Mouse (Mus musculus): ENCODE data around the gene Aoc2. TPM values are rescaled to one million over a fixed set of nuclear protein-coding genes. Genes with fewer than 3 reads are reported as not detected.
"Not testable (repeated sequence)": the region's sequence is repeated elsewhere in the genome, so short reads cannot be mapped to it uniquely, and the experiment has no call there.

Aoc2 gene
- polyA plus RNA-seq, 1 experiment from 2014 or later: 0.55 TPM

GRCm38 (mm10) chr11:101316501-101316917 lies 8.4 kb upstream of the Aoc2 start:
- WGBS: under 1% methylated on average over 17 of the region's 17 CpGs
- peak; percentile 58 for ATAC-seq (ENCODE audit: insufficient number of reproducible peaks, insufficient read depth, low FRiP score, low read depth)
- H3K9ac ChIP-seq (ENCODE audit: low read length): peak overlapping the region; percentile 95
- no peaks in the 10 kb centered on the region for H3K9me3 ChIP-seq (ENCODE audit: control insufficient read depth, low read length)
- H3K4me3 ChIP-seq (ENCODE audit: control insufficient read depth in 1 of 2, insufficient read depth in 1 of 2, low read depth in 1 of 2, low read length in 2 of 2): peak overlapping the region; percentile 91 to 98
- H3K4me1 ChIP-seq (ENCODE audit: control insufficient read depth in 2 of 2, insufficient read depth in 2 of 2, low read length in 2 of 2): peaks cover 0 to 9% of the 10 kb centered on the region in 2 experiments; a peak in 2 of 4 replicates
- peaks cover 46% of the 10 kb centered on the region for H3K36me3 ChIP-seq (ENCODE audit: control insufficient read depth, insufficient read depth, low read length)
- H3K27me3 ChIP-seq (ENCODE audit: control insufficient read depth, insufficient read depth, low read length): no peaks in the 10 kb centered on the region
- peak overlapping the region; percentile 77 for H3K4me2 ChIP-seq (ENCODE audit: low read length)
- peak overlapping the region; percentile 0 to 81; a peak in 1 of 4 replicates for H3K27ac ChIP-seq (replicated peaks in 1 of 2; ENCODE audit: control insufficient read depth in 1 of 2, insufficient read depth in 1 of 2, low read depth in 2 of 2, low read length in 2 of 2)

- H3K9me3 ChIP-seq (ENCODE audit: control insufficient read depth, low read length): no peaks in the 10 kb centered on the region
- H3K9ac ChIP-seq (ENCODE audit: low read length): no peak overlapping the region
- no peaks in the 10 kb centered on the region for H3K27me3 ChIP-seq (ENCODE audit: control insufficient read depth, insufficient read depth, low read length)
- ATAC-seq (ENCODE audit: insufficient number of reproducible peaks, insufficient read depth, low FRiP score, low read depth): no peak
- no peak overlapping the region for H3K27ac ChIP-seq (replicated peaks in 1 of 2; ENCODE audit: control insufficient read depth in 1 of 2, insufficient read depth in 1 of 2, low read depth in 2 of 2, low read length in 2 of 2)
- peaks cover under 1 to 5% of the 10 kb centered on the region in 2 experiments; a peak in 3 of 4 replicates for H3K4me1 ChIP-seq (ENCODE audit: control insufficient read depth in 2 of 2, insufficient read depth in 2 of 2, low read length in 2 of 2)
- H3K4me3 ChIP-seq (ENCODE audit: control insufficient read depth in 1 of 2, insufficient read depth in 1 of 2, low read depth in 1 of 2, low read length in 2 of 2): no peak overlapping the region
- peaks cover 73% of the 10 kb centered on the region for H3K36me3 ChIP-seq (ENCODE audit: control insufficient read depth, insufficient read depth, low read length)
- H3K4me2 ChIP-seq (ENCODE audit: low read length): no peak overlapping the region
- WGBS: 8% methylated on average over 4 of the region's 4 CpGs
These were observed 1.3 kb upstream of the Aoc2 start for GRCm38 (mm10) chr11:101323609-101324008.

- not testable (repeated sequence) for H3K9ac ChIP-seq (ENCODE audit: low read length); H3K4me3 ChIP-seq (ENCODE audit: control insufficient read depth in 1 of 2, insufficient read depth in 1 of 2, low read depth in 1 of 2, low read length in 2 of 2); ATAC-seq (ENCODE audit: insufficient number of reproducible peaks, insufficient read depth, low FRiP score, low read depth); H3K27me3 ChIP-seq (ENCODE audit: control insufficient read depth, insufficient read depth, low read length); H3K4me2 ChIP-seq (ENCODE audit: low read length); H3K9me3 ChIP-seq (ENCODE audit: control insufficient read depth, low read length); H3K27ac ChIP-seq (replicated peaks in 1 of 2; ENCODE audit: control insufficient read depth in 1 of 2, insufficient read depth in 1 of 2, low read depth in 2 of 2, low read length in 2 of 2)
- H3K36me3 ChIP-seq (ENCODE audit: control insufficient read depth, insufficient read depth, low read length): peaks cover 57% of the 10 kb centered on the region
- H3K4me1 ChIP-seq (ENCODE audit: control insufficient read depth in 2 of 2, insufficient read depth in 2 of 2, low read length in 2 of 2): peaks cover 7 to 12% of the 10 kb centered on the region in 2 experiments
- WGBS: 87% methylated on average over 10 of the region's 11 CpGs
These were observed 338 bp downstream of the Aoc2 start for GRCm38 (mm10) chr11:101325201-101325600.

- WGBS: 83% methylated on average over 11 of the region's 11 CpGs
- Histone ChIP-seq H3K36me3 (ENCODE audit: control insufficient read depth, insufficient read depth, low read length) (peaks cover 48% of the 10 kb centered on the region), H3K27me3 (ENCODE audit: control insufficient read depth, insufficient read depth, low read length) (no peaks in the 10 kb centered on the region), H3K9ac (ENCODE audit: low read length) (no peak overlapping the region), H3K9me3 (ENCODE audit: control insufficient read depth, low read length) (no peaks in the 10 kb centered on the region), H3K4me3 (ENCODE audit: control insufficient read depth in 1 of 2, insufficient read depth in 1 of 2, low read depth in 1 of 2, low read length in 2 of 2) (no peak overlapping the region), H3K4me2 (ENCODE audit: low read length) (no peak overlapping the region), H3K27ac (replicated peaks in 1 of 2; ENCODE audit: control insufficient read depth in 1 of 2, insufficient read depth in 1 of 2, low read depth in 2 of 2, low read length in 2 of 2) (no peak overlapping the region), H3K4me1 (ENCODE audit: control insufficient read depth in 2 of 2, insufficient read depth in 2 of 2, low read length in 2 of 2) (peaks cover 7 to 12% of the 10 kb centered on the region in 2 experiments)
- no peak for ATAC-seq (ENCODE audit: insufficient number of reproducible peaks, insufficient read depth, low FRiP score, low read depth)
These were observed 1.3 kb downstream of the Aoc2 start for GRCm38 (mm10) chr11:101326147-101326546.

- peaks cover 36% of the 10 kb centered on the region for H3K36me3 ChIP-seq (ENCODE audit: control insufficient read depth, insufficient read depth, low read length)
- H3K4me1 ChIP-seq (ENCODE audit: control insufficient read depth in 2 of 2, insufficient read depth in 2 of 2, low read length in 2 of 2): peaks cover 7 to 12% of the 10 kb centered on the region in 2 experiments
- H3K27me3 ChIP-seq (ENCODE audit: control insufficient read depth, insufficient read depth, low read length): no peaks in the 10 kb centered on the region
- H3K4me3 ChIP-seq (ENCODE audit: control insufficient read depth in 1 of 2, insufficient read depth in 1 of 2, low read depth in 1 of 2, low read length in 2 of 2): no peak overlapping the region
- no peak overlapping the region for H3K9ac ChIP-seq (ENCODE audit: low read length)
- no peak for ATAC-seq (ENCODE audit: insufficient number of reproducible peaks, insufficient read depth, low FRiP score, low read depth)
- no peaks in the 10 kb centered on the region for H3K9me3 ChIP-seq (ENCODE audit: control insufficient read depth, low read length)
- H3K4me2 ChIP-seq (ENCODE audit: low read length): no peak overlapping the region
- no peak overlapping the region for H3K27ac ChIP-seq (replicated peaks in 1 of 2; ENCODE audit: control insufficient read depth in 1 of 2, insufficient read depth in 1 of 2, low read depth in 2 of 2, low read length in 2 of 2)
- whole genome bisulfite sequencing: 58% methylated on average over 3 of the region's 3 CpGs
These were observed 2.4 kb downstream of the Aoc2 start for GRCm38 (mm10) chr11:101327311-101327710.

- Histone ChIP-seq H3K36me3 (ENCODE audit: control insufficient read depth, insufficient read depth, low read length) (peaks cover 19% of the 10 kb centered on the region), H3K4me1 (ENCODE audit: control insufficient read depth in 2 of 2, insufficient read depth in 2 of 2, low read length in 2 of 2) (peaks cover 7 to 12% of the 10 kb centered on the region in 2 experiments), H3K4me2 (ENCODE audit: low read length) (no peak overlapping the region), H3K9me3 (ENCODE audit: control insufficient read depth, low read length) (no peaks in the 10 kb centered on the region), H3K4me3 (ENCODE audit: control insufficient read depth in 1 of 2, insufficient read depth in 1 of 2, low read depth in 1 of 2, low read length in 2 of 2) (no peak overlapping the region), H3K9ac (ENCODE audit: low read length) (no peak overlapping the region), H3K27me3 (ENCODE audit: control insufficient read depth, insufficient read depth, low read length) (no peaks in the 10 kb centered on the region), H3K27ac (replicated peaks in 1 of 2; ENCODE audit: control insufficient read depth in 1 of 2, insufficient read depth in 1 of 2, low read depth in 2 of 2, low read length in 2 of 2) (peak overlapping the region; percentile 9 to 35; a peak in 1 of 4 replicates)
- 58% methylated on average over 6 of the region's 6 CpGs for WGBS
- ATAC-seq (ENCODE audit: insufficient number of reproducible peaks, insufficient read depth, low FRiP score, low read depth): no peak
These were observed 4.2 kb downstream of the Aoc2 start for GRCm38 (mm10) chr11:101328941-101329635.

GRCm38 (mm10) chr11:101330371-101330924 lies 5.6 kb downstream of the Aoc2 start, which contains the start of gene Aoc3:
Gene Aoc3 (plus strand): TSS chr11:101330605.
- Histone ChIP-seq H3K27me3 (ENCODE audit: control insufficient read depth, insufficient read depth, low read length) (no peaks in the 10 kb centered on the region), H3K27ac (replicated peaks in 1 of 2; ENCODE audit: control insufficient read depth in 1 of 2, insufficient read depth in 1 of 2, low read depth in 2 of 2, low read length in 2 of 2) (peak within 1 kb of the TSS; percentile 10 to 35; a peak in 1 of 4 replicates), H3K4me2 (ENCODE audit: low read length) (peak within 1 kb of the TSS; percentile 17; the same call in 1 of the 2 replicates), H3K4me3 (ENCODE audit: control insufficient read depth in 1 of 2, insufficient read depth in 1 of 2, low read depth in 1 of 2, low read length in 2 of 2) (no peak within 1 kb of the TSS), H3K4me1 (ENCODE audit: control insufficient read depth in 2 of 2, insufficient read depth in 2 of 2, low read length in 2 of 2) (peaks cover 7 to 12% of the 10 kb centered on the region in 2 experiments), H3K36me3 (ENCODE audit: control insufficient read depth, insufficient read depth, low read length) (peaks cover 7% of the 10 kb centered on the region), H3K9me3 (ENCODE audit: control insufficient read depth, low read length) (no peaks in the 10 kb centered on the region), H3K9ac (ENCODE audit: low read length) (no peak within 1 kb of the TSS)
- ATAC-seq (ENCODE audit: insufficient number of reproducible peaks, insufficient read depth, low FRiP score, low read depth): peak; percentile 37
- 48% methylated on average over 7 of the region's 7 CpGs for WGBS

All from heart, embryonic 14.5 days (tissue).